ENCODE assay signal across 25 mouse cellular contexts in the genomic region with DNA sequence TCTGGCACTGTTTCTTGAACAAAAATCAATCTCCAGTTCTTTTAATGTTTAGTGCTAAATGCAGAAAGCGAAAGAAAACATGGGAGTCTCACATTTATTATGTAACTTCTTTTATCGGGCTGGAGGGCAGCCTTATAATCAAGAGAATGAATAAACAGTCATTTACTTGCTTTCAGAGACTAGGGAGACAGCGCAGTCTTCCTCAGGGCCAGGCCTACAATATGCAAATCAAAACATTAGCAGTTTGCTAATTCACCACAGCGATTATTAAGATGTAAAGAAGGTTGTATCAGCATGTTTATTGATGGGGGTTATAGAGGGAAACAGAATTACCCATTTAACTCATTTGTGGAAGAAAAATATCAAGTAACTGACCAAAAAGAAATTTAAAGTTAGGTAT.
A peak's percentile ranks its signal among the peaks of the same experiment; 100 is the strongest.
DNase-seq lines count a peak whose midpoint lies in the region; ATAC-seq and TF ChIP-seq lines count a peak whose summit lies in the region.
"Had no signal": no experiment of that assay in that cellular context is flagged by ENCODE, and none has a peak within 500 bp of the region (broad histone marks: within the 10 kb centered on the region; RNA-seq: fewer than 3 reads in every experiment).

No protein-coding gene starts in this region.

- no peak for DNase-seq in forebrain, embryonic 11.5 days (ENCODE audit: low spot score)
- no peak for DNase-seq in forebrain, embryonic 10.5 days (ENCODE audit: extremely low spot score, low spot score)
- DNase-seq in liver, adult 2 months (ENCODE audit: extremely low read depth, low read depth, low spot score): peak; percentile 41
- DNase-seq in liver, embryonic 11.5 days (ENCODE audit: low spot score): no peak
- DNase-seq: adrenal gland, adult 8-10 months; adrenal gland, postnatal 14 days; adrenal gland, postnatal 36 days; B cell, adult 2 months; cerebellum, adult 11 months; cerebellum, adult 18-20 months; cerebellum, adult 8-10 months; cerebellum, adult 9-11 months; cerebellum, postnatal 14 days; cerebellum, postnatal 36 days; embryo, embryonic 11 days had no signal

- no peaks in the 10 kb centered on the region for H3K27me3 ChIP-seq in forebrain, embryonic 13.5 days
- no peaks in the 10 kb centered on the region for H3K27me3 ChIP-seq in forebrain, embryonic 11.5 days (ENCODE audit: control insufficient read depth, insufficient read depth, low read length)
- no peaks in the 10 kb centered on the region for H3K27me3 ChIP-seq in forebrain, embryonic 15.5 days
- H3K27me3 ChIP-seq in forebrain, embryonic 10.5 days (ENCODE audit: poor library complexity, severe bottlenecking): no peaks in the 10 kb centered on the region
- no peaks in the 10 kb centered on the region for H3K27me3 ChIP-seq in liver, adult 2 months (ENCODE audit: control insufficient read depth, insufficient read depth, low read length)
- H3K27me3 ChIP-seq in liver, embryonic 11.5 days (replicated peaks; ENCODE audit: control insufficient read depth, insufficient read depth, low read length): no peaks in the 10 kb centered on the region
- H3K27me3 ChIP-seq: CH12.LX; embryonic facial prominence, embryonic 13.5 days; embryonic facial prominence, embryonic 15.5 days; Patski had no signal

- peak; percentile 55; the same call in 1 of the 2 replicates for ATAC-seq in forebrain, embryonic 13.5 days
- no peak for ATAC-seq in forebrain, embryonic 11.5 days (replicated peaks; ENCODE audit: low FRiP score)
- ATAC-seq in forebrain, embryonic 15.5 days (replicated peaks): 0 out of 2 replicates have a peak, but pooled peaks have one; percentile 60
- ATAC-seq in liver, embryonic 11.5 days (replicated peaks; ENCODE audit: low FRiP score): no peak
- ATAC-seq: activated CD4-positive, CD25-positive, alpha-beta regulatory T cell, adult 4 months; CD4-positive, CD25-positive, alpha-beta regulatory T cell, adult 4 months; Patski had no signal

- no peaks in the 10 kb centered on the region for H3K4me1 ChIP-seq in forebrain, embryonic 13.5 days
- H3K4me1 ChIP-seq in forebrain, embryonic 11.5 days (replicated peaks; ENCODE audit: control insufficient read depth, insufficient read depth, low read length): no peaks in the 10 kb centered on the region
- peaks cover 4% of the 10 kb centered on the region; the same call in 1 of the 2 replicates for H3K4me1 ChIP-seq in forebrain, embryonic 15.5 days
- no peaks in the 10 kb centered on the region for H3K4me1 ChIP-seq in forebrain, embryonic 10.5 days
- H3K4me1 ChIP-seq in liver, adult 2 months (ENCODE audit: control insufficient read depth, insufficient read depth, low read length): no peaks in the 10 kb centered on the region
- no peaks in the 10 kb centered on the region for H3K4me1 ChIP-seq in liver, embryonic 11.5 days (replicated peaks; ENCODE audit: control insufficient read depth, insufficient read depth, low read length)
- H3K4me1 ChIP-seq: embryonic facial prominence, embryonic 13.5 days; embryonic facial prominence, embryonic 15.5 days had no signal

- WGBS in forebrain, embryonic 13.5 days: 25% methylated on average over 4 of the region's 4 CpGs
- WGBS in forebrain, embryonic 11.5 days: 46% methylated on average over 4 of the region's 4 CpGs
- 25% methylated on average over 4 of the region's 4 CpGs for WGBS in forebrain, embryonic 15.5 days
- 52% methylated on average over 4 of the region's 4 CpGs for WGBS in forebrain, embryonic 10.5 days
- 37% methylated on average over 4 of the region's 4 CpGs for WGBS in liver, adult 2 months
- 52% methylated on average over 4 of the region's 4 CpGs for WGBS in liver, embryonic 11.5 days

- H3K4me2 ChIP-seq in forebrain, embryonic 13.5 days: no peak overlapping the region
- H3K4me2 ChIP-seq in forebrain, embryonic 11.5 days (ENCODE audit: low read depth, low read length, severe bottlenecking): no peak overlapping the region
- H3K4me2 ChIP-seq in forebrain, embryonic 15.5 days (replicated peaks): no peak overlapping the region
- no peak overlapping the region for H3K4me2 ChIP-seq in liver, embryonic 11.5 days
- H3K4me2 ChIP-seq: embryonic facial prominence, embryonic 13.5 days; embryonic facial prominence, embryonic 15.5 days had no signal

- H3K27ac ChIP-seq in forebrain, embryonic 13.5 days: no peak overlapping the region
- no peak overlapping the region for H3K27ac ChIP-seq in forebrain, embryonic 11.5 days (ENCODE audit: low read depth, low read length)
- H3K27ac ChIP-seq in forebrain, embryonic 15.5 days (replicated peaks): no peak overlapping the region
- H3K27ac ChIP-seq in forebrain, embryonic 10.5 days: no peak overlapping the region
- no peak overlapping the region for H3K27ac ChIP-seq in liver, adult 2 months (replicated peaks; ENCODE audit: insufficient read depth, low read depth, low read length)
- H3K27ac ChIP-seq in liver, embryonic 11.5 days (ENCODE audit: low read depth, low read length): no peak overlapping the region
- H3K27ac ChIP-seq: embryonic facial prominence, embryonic 13.5 days; embryonic facial prominence, embryonic 15.5 days had no signal

- H3K9ac ChIP-seq in forebrain, embryonic 13.5 days: no peak overlapping the region
- H3K9ac ChIP-seq in forebrain, embryonic 11.5 days (ENCODE audit: low read length): no peak overlapping the region
- no peak overlapping the region for H3K9ac ChIP-seq in forebrain, embryonic 15.5 days (replicated peaks)
- H3K9ac ChIP-seq in liver, adult 2 months (ENCODE audit: low read depth, low read length): no peak overlapping the region
- H3K9ac ChIP-seq in liver, embryonic 11.5 days (ENCODE audit: low read depth, low read length): no peak overlapping the region
- H3K9ac ChIP-seq: embryonic facial prominence, embryonic 13.5 days; embryonic facial prominence, embryonic 15.5 days had no signal

- no peak for TF ChIP-seq CTCF in liver, adult 2 months (IDR thresholded peaks at IDR 0.05; ENCODE audit: low read depth, low read length)

- no peaks in the 10 kb centered on the region for H3K9me3 ChIP-seq in forebrain, embryonic 13.5 days (replicated peaks)
- H3K9me3 ChIP-seq in forebrain, embryonic 11.5 days (ENCODE audit: control insufficient read depth, low read length): no peaks in the 10 kb centered on the region
- no peaks in the 10 kb centered on the region for H3K9me3 ChIP-seq in forebrain, embryonic 15.5 days
- no peaks in the 10 kb centered on the region for H3K9me3 ChIP-seq in forebrain, embryonic 10.5 days
- H3K9me3 ChIP-seq in liver, embryonic 11.5 days (ENCODE audit: control insufficient read depth, low read length): no peaks in the 10 kb centered on the region
- H3K9me3 ChIP-seq: embryonic facial prominence, embryonic 13.5 days; embryonic facial prominence, embryonic 15.5 days; G1E had no signal

- no peak for TF ChIP-seq POLR2A in liver, adult 2 months (IDR thresholded peaks at IDR 0.05; ENCODE audit: extremely low read depth, insufficient read depth, low read length)

- H3K79me2 ChIP-seq in liver, adult 2 months (ENCODE audit: control insufficient read depth, insufficient read depth, low read length): no peaks in the 10 kb centered on the region

- H3K4me3 ChIP-seq in forebrain, embryonic 13.5 days: no peak overlapping the region
- no peak overlapping the region for H3K4me3 ChIP-seq in forebrain, embryonic 11.5 days (ENCODE audit: low read depth, low read length)
- H3K4me3 ChIP-seq in forebrain, embryonic 15.5 days: no peak overlapping the region
- no peak overlapping the region for H3K4me3 ChIP-seq in forebrain, embryonic 10.5 days
- no peak overlapping the region for H3K4me3 ChIP-seq in liver, adult 2 months (ENCODE audit: insufficient read depth, low read depth, low read length)
- no peak overlapping the region for H3K4me3 ChIP-seq in liver, embryonic 11.5 days (ENCODE audit: low read depth, low read length)
- H3K4me3 ChIP-seq: embryonic facial prominence, embryonic 13.5 days; embryonic facial prominence, embryonic 15.5 days; erythroblast, embryonic 14.5 days had no signal

- no peaks in the 10 kb centered on the region for H3K36me3 ChIP-seq in forebrain, embryonic 13.5 days (ENCODE audit: poor library complexity, severe bottlenecking)
- H3K36me3 ChIP-seq in forebrain, embryonic 11.5 days (ENCODE audit: control insufficient read depth, insufficient read depth, low read length): no peaks in the 10 kb centered on the region
- no peaks in the 10 kb centered on the region for H3K36me3 ChIP-seq in forebrain, embryonic 15.5 days
- no peaks in the 10 kb centered on the region for H3K36me3 ChIP-seq in forebrain, embryonic 10.5 days (replicated peaks)
- no peaks in the 10 kb centered on the region for H3K36me3 ChIP-seq in liver, adult 2 months (ENCODE audit: control insufficient read depth, insufficient read depth, low read length)
- H3K36me3 ChIP-seq in liver, embryonic 11.5 days (ENCODE audit: control insufficient read depth, insufficient read depth, low read length): no peaks in the 10 kb centered on the region
- H3K36me3 ChIP-seq: embryonic facial prominence, embryonic 13.5 days; embryonic facial prominence, embryonic 15.5 days; G1E had no signal

Comparison
In these comparisons a context has a peak if more than half of its experiments do, and no peak if none do; other contexts are left out.
1. ATAC-seq: peak in forebrain, embryonic 13.5 days (single experiment) and forebrain, embryonic 15.5 days (single experiment); none in forebrain, embryonic 11.5 days (single experiment) and liver, embryonic 11.5 days (single experiment).